Mouse (Mus musculus): ENCODE measurements around the gene Cmtm4.

DNA sequence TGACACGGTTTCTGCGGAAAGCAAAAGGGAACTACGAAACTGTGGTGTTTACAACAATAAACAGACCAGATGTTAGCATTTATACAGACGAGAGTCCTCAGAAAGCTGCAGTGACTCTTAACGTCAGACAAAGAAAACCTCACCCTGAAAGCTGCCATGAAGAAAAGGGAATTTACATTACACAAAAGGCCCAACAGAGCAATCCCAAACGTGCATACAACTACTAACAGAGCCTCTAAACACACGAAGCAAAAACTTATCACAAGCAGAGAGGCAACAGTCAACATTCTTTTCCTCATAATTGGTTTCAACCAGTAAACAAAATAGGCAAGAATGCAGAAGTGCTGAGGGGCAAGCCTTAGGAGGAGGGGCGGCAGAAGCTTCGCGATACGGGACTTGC, 18.9 kb downstream of the Cmtm4 start:
- no peak for TF ChIP-seq CTCF (IDR thresholded peaks at IDR 0.05; ENCODE audit: low read depth, low read length)
- no peak for TF ChIP-seq POLR2A (IDR thresholded peaks at IDR 0.05; ENCODE audit: extremely low read depth, insufficient read depth, low read length)
